Mouse (Mus musculus): ENCODE data around the gene Isyna1. TPM values are rescaled to one million over a fixed set of nuclear protein-coding genes. Genes with fewer than 3 reads are reported as not detected.
A peak's percentile ranks its signal among the peaks of the same experiment; 100 is the strongest.

Gene Isyna1
- polyA plus RNA-seq, 1 experiment from 2014 or later = 127 TPM

DNA sequence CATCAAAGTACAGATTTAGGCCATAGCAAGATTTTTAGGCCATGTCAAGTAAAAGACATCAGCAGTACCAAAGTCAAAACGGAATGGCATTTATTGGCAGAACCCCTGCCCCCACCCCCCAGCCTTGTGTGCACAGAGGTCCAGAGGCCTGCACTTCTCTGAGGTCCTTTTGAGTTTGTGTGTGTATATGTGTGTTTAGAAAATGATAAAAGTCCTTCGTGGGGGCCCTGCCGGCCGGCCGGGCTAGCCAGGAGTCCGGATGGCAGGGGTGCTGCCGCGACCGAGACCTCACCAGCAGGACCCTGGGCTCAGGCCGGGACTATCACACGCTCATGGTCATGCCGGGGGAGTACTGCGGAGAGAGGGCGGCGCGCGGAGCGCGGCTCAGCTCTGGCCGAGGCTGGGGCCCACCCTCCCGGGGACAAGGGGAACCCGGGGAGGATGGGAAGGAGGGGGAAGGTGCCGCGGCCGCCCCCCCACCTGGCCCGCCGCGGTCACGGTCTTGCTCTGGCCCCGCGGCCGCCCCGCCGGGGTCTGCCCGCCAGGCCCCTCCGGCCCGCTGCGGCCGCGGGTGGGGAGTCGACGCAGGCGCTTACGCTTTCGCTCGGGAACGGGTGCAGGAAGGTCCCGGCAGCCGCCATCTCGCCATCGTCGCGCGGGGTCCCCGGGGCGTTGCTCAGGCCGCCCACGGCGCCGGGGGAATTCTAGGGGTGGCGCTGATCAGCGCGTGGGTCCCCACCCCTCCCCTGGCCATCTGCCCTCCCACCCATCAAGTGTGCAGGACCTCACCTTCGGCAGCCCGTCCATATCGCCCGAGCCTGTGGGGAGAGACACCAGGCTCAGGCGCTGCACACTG is 3.5 kb downstream of the Isyna1 start:
- Histone ChIP-seq H3K9me3 (no peaks in the 10 kb centered on the region), H3K36me3 (peaks cover 16% of the 10 kb centered on the region), H3K4me3 (replicated peaks) (peak overlapping the region; percentile 46), H3K9ac (peak overlapping the region; percentile 6; the same call in 1 of the 2 replicates), H3K27me3 (replicated peaks) (no peaks in the 10 kb centered on the region), H3K4me2 (peak overlapping the region; percentile 78), H3K27ac (no peak overlapping the region), H3K4me1 (peaks cover 68% of the 10 kb centered on the region)
- WGBS = 20% methylated on average over 68 of the region's 68 CpGs
- no peak for ATAC-seq (ENCODE audit: insufficient read depth, low FRiP score, low read depth)

DNA sequence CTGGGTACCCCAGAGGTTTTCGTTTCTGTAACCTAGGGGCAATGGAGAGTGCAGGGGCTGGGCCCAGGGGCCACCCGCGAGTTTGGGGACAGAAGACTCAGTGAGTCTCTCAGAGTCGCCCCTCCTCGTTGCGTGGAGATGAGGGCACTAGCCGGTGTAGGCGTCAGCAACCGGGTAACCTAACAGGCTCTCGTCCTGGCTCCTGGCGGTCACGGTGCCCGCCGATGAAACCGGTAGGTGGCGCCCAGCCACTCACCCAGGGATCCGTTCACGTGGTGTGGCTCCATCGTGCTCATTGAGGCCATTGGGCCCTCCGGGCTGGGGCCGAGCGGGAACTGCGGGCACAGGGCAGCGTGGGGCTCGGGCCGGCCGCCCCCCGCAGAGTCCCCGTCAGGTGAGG is 4.1 kb downstream of the Isyna1 start:
- Histone ChIP-seq H3K27ac (0 out of 2 replicates have a peak overlapping the region, but pooled peaks have one; percentile 9), H3K9ac (peak overlapping the region; percentile 6; the same call in 1 of the 2 replicates), H3K4me3 (replicated peaks) (peak overlapping the region; percentile 46), H3K36me3 (peaks cover 18% of the 10 kb centered on the region), H3K9me3 (no peaks in the 10 kb centered on the region), H3K27me3 (replicated peaks) (no peaks in the 10 kb centered on the region), H3K4me2 (peak overlapping the region; percentile 78), H3K4me1 (peaks cover 62% of the 10 kb centered on the region)
- WGBS = 11% methylated on average over 29 of the region's 29 CpGs
- ATAC-seq (ENCODE audit: insufficient read depth, low FRiP score, low read depth) = 0 out of 2 replicates have a peak, but pooled peaks have one; percentile 8

DNA sequence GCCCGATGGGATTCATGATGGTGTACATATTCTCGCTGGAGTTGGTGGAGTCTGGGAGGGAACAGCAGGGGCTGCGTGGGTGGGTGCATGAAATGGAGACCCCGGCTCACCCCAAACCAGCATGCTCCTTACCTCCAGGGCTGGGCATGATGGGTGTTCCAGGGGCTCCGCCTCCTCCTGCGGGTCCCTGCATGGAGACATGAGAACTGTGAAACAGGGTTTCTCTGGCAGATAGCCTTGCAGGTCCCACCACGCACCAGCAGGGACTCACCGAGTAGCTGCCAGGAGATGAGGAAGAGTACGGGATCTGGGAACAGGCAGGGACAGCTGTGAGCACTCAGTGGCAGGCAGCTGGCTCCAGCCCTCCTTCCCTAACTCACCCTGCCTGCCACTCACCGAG is 4.5 kb downstream of the Isyna1 start:
- H3K4me2 ChIP-seq = peak overlapping the region; percentile 78
- H3K27me3 ChIP-seq (replicated peaks) = no peaks in the 10 kb centered on the region
- no peak for ATAC-seq (ENCODE audit: insufficient read depth, low FRiP score, low read depth)
- H3K4me1 ChIP-seq = peaks cover 58% of the 10 kb centered on the region
- H3K4me3 ChIP-seq (replicated peaks) = peak overlapping the region; percentile 46
- peaks cover 18% of the 10 kb centered on the region for H3K36me3 ChIP-seq
- H3K9me3 ChIP-seq = no peaks in the 10 kb centered on the region
- 0 out of 2 replicates have a peak overlapping the region, but pooled peaks have one; percentile 22 for H3K27ac ChIP-seq
- no peak overlapping the region for H3K9ac ChIP-seq
- whole genome bisulfite sequencing = 24% methylated on average over 10 of the region's 10 CpGs

DNA sequence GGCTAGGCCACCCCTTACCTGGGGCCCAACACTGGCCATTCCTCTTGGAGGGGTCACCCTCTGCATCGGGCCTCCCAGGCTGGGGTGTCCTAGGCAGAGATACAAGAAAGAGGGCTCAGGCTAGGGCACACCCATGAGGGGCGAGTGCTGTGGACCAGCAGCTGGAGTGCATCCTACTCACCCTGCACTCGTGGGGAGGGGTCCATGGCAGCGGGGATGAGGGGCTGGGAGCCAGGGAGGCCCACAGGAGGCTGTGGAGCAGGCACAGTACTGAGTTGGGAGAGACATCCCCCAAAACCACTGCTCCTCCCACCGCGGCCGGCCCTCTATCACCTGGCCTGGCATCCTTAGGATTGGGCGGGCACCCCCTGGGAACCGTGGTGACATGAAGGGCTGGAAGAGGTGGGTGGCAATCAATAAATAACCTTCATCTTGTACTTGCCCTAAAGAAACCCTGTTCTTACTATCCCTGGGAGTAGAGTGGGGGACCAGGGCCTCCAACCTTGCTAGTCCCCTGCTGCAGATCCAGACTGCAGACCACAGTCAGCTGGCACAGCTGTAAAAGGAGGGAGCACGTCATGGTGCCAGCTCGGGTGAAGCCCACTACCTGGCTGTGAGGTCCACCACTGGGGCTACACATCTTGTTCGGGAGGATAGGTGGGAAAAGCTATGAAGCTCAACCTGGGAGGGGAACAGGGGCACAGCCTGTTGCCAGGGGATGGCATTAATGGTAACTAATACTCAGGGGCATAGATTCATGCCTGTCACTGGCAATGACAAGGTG is 5.5 kb downstream of the Isyna1 start:
- no peaks in the 10 kb centered on the region for H3K27me3 ChIP-seq (replicated peaks)
- H3K4me3 ChIP-seq (replicated peaks) = no peak overlapping the region
- H3K9ac ChIP-seq = no peak overlapping the region
- H3K36me3 ChIP-seq = peaks cover 18% of the 10 kb centered on the region
- no peak for ATAC-seq (ENCODE audit: insufficient read depth, low FRiP score, low read depth)
- peaks cover 55% of the 10 kb centered on the region for H3K4me1 ChIP-seq
- no peaks in the 10 kb centered on the region for H3K9me3 ChIP-seq
- no peak overlapping the region for H3K4me2 ChIP-seq
- H3K27ac ChIP-seq = no peak overlapping the region
- WGBS = 76% methylated on average over 12 of the region's 12 CpGs

GRCm38 (mm10) chr8:70600473-70601270 is 6.5 kb downstream of the Isyna1 start:
- H3K27me3 ChIP-seq (replicated peaks) = no peaks in the 10 kb centered on the region
- H3K9ac ChIP-seq = no peak overlapping the region
- peak overlapping the region; percentile 50 for H3K4me2 ChIP-seq
- peak overlapping the region; percentile 77 for H3K27ac ChIP-seq
- 0 out of 2 replicates have a peak overlapping the region, but pooled peaks have one; percentile 3 for H3K4me3 ChIP-seq (replicated peaks)
- no peak for ATAC-seq (ENCODE audit: insufficient read depth, low FRiP score, low read depth)
- 30% methylated on average over 10 of the region's 10 CpGs for WGBS
- H3K36me3 ChIP-seq = peaks cover 18% of the 10 kb centered on the region
- peaks cover 46% of the 10 kb centered on the region for H3K4me1 ChIP-seq
- no peaks in the 10 kb centered on the region for H3K9me3 ChIP-seq

DNA sequence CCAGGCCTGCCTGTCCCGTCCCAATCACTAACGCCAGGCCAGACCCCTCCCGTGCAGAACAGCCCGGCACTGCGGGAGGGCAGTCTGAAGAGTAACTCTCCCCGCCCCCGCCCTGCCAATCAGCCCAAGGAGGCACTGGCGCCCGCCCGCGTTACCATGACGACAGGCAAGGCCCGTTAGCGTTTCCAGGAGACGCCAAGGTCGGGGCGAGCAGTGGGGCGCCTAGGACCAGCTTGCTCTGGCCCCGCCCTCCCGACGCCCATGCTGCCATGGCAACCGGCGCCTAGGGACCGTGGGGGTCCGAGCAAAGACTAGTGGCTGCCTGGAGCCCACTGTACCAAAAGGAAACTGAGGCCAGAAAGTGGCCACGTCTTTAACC is 7.1 kb downstream of the Isyna1 start:
- Histone ChIP-seq H3K27ac (peak overlapping the region; percentile 77; the same call in 1 of the 2 replicates), H3K4me1 (peaks cover 43% of the 10 kb centered on the region), H3K9ac (no peak overlapping the region), H3K36me3 (peaks cover 14% of the 10 kb centered on the region), H3K9me3 (no peaks in the 10 kb centered on the region), H3K4me3 (replicated peaks) (0 out of 2 replicates have a peak overlapping the region, but pooled peaks have one; percentile 3), H3K4me2 (peak overlapping the region; percentile 50), H3K27me3 (replicated peaks) (no peaks in the 10 kb centered on the region)
- 3% methylated on average over 26 of the region's 26 CpGs for WGBS
- ATAC-seq (ENCODE audit: insufficient read depth, low FRiP score, low read depth) = peak; percentile 59

DNA sequence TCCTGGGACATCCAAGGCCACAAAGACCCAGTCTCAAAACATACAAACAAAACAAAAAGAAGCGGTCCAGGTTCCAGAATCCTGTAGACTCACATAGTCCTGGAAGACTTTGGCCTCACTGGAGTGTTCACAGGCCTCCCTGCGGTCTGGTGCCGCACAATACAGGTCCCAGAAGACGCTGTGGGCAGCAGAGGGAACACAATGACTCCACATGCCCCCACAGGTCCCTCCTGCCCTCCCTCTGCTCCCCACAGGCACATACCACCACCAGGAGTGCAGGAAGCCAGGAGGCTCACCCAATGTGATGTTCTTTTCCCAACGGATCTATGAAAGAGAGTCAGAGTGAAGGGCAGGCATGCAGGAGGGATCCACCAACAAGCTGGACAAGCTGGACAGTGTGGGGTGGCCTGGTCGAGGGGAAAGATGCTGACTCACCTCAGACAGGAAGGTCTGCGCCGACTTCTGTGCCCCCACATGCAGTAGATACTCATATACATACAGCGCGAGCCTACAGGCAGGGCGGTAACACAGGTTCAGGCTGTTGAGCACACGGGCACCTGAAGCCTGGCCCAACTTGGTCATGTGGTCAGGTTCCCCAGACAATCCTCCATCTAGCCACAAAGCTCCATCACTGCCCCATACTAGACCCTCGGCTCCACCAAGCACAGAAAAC is 8.1 kb downstream of the Isyna1 start:
- H3K36me3 ChIP-seq = peaks cover 8% of the 10 kb centered on the region; the same call in 1 of the 2 replicates
- no peak for ATAC-seq (ENCODE audit: insufficient read depth, low FRiP score, low read depth)
- no peak overlapping the region for H3K9ac ChIP-seq
- H3K27me3 ChIP-seq (replicated peaks) = no peaks in the 10 kb centered on the region
- H3K4me2 ChIP-seq = no peak overlapping the region
- no peaks in the 10 kb centered on the region for H3K9me3 ChIP-seq
- H3K4me1 ChIP-seq = peaks cover 47% of the 10 kb centered on the region
- WGBS = 92% methylated on average over 13 of the region's 13 CpGs
- no peak overlapping the region for H3K27ac ChIP-seq
- no peak overlapping the region for H3K4me3 ChIP-seq (replicated peaks)

GRCm38 (mm10) chr8:70604558-70604957 is 10.4 kb downstream of the Isyna1 start:
- no peak overlapping the region for H3K27ac ChIP-seq
- H3K4me1 ChIP-seq = peaks cover 44% of the 10 kb centered on the region
- no peak overlapping the region for H3K4me3 ChIP-seq (replicated peaks)
- WGBS = 80% methylated on average over 7 of the region's 7 CpGs
- H3K9me3 ChIP-seq = no peaks in the 10 kb centered on the region
- H3K36me3 ChIP-seq = peaks cover 8% of the 10 kb centered on the region; the same call in 1 of the 2 replicates
- no peak for ATAC-seq (ENCODE audit: insufficient read depth, low FRiP score, low read depth)
- H3K4me2 ChIP-seq = no peak overlapping the region
- no peaks in the 10 kb centered on the region for H3K27me3 ChIP-seq (replicated peaks)
- no peak overlapping the region for H3K9ac ChIP-seq

- WGBS = 85% methylated on average over 9 of the region's 9 CpGs
- Histone ChIP-seq H3K36me3 (peaks cover 8% of the 10 kb centered on the region; the same call in 1 of the 2 replicates), H3K4me2 (peak overlapping the region; percentile 97; the same call in 1 of the 2 replicates), H3K9ac (no peak overlapping the region), H3K4me3 (replicated peaks) (no peak overlapping the region; the same call in 1 of the 2 replicates), H3K27ac (no peak overlapping the region), H3K4me1 (peaks cover 39% of the 10 kb centered on the region), H3K9me3 (no peaks in the 10 kb centered on the region), H3K27me3 (replicated peaks) (no peaks in the 10 kb centered on the region)
- no peak for ATAC-seq (ENCODE audit: insufficient read depth, low FRiP score, low read depth)
These were observed 12.0 kb downstream of the Isyna1 start for GRCm38 (mm10) chr8:70605871-70606779.
